Mouse (Mus musculus): ENCODE results near the gene Gm10203. TPM values are rescaled to one million over a fixed set of nuclear protein-coding genes. Genes with fewer than 3 reads are reported as not detected.

Gm10203 gene
- polyA plus RNA-seq, 1 experiment from 2014 or later = not detected

GRCm38 (mm10) chr6:149131111-149131510 lies 1.1 kb downstream of the Gm10203 start:
- H3K27ac ChIP-seq (ENCODE audit: low read length) = no peak overlapping the region
- no peak overlapping the region for H3K9ac ChIP-seq (replicated peaks; ENCODE audit: low read length)
- H3K4me2 ChIP-seq (replicated peaks; ENCODE audit: low read depth, low read length) = no peak overlapping the region
- no peak overlapping the region for H3K4me3 ChIP-seq (ENCODE audit: low read length)
- no peaks in the 10 kb centered on the region for H3K36me3 ChIP-seq (ENCODE audit: insufficient read depth, low read length)
- 27% methylated on average over 3 of the region's 3 CpGs for WGBS
- H3K4me1 ChIP-seq (ENCODE audit: insufficient read depth, low read length) = peaks cover 24% of the 10 kb centered on the region
- no peak for ATAC-seq (ENCODE audit: low FRiP score, low TSS enrichment)
- H3K9me3 ChIP-seq (ENCODE audit: low read length) = no peaks in the 10 kb centered on the region
- H3K27me3 ChIP-seq (ENCODE audit: insufficient read depth, low read length) = no peaks in the 10 kb centered on the region

- no peak overlapping the region for H3K9ac ChIP-seq (replicated peaks; ENCODE audit: low read length)
- no peak overlapping the region for H3K4me3 ChIP-seq (ENCODE audit: low read length)
- H3K9me3 ChIP-seq (ENCODE audit: low read length) = no peaks in the 10 kb centered on the region
- no peaks in the 10 kb centered on the region for H3K27me3 ChIP-seq (ENCODE audit: insufficient read depth, low read length)
- 31% methylated on average over 5 of the region's 5 CpGs for WGBS
- no peak overlapping the region for H3K4me2 ChIP-seq (replicated peaks; ENCODE audit: low read depth, low read length)
- H3K27ac ChIP-seq (ENCODE audit: low read length) = no peak overlapping the region
- ATAC-seq (ENCODE audit: low FRiP score, low TSS enrichment) = peak; percentile 80; the same call in 1 of the 2 replicates
- peaks cover 24% of the 10 kb centered on the region for H3K4me1 ChIP-seq (ENCODE audit: insufficient read depth, low read length)
- H3K36me3 ChIP-seq (ENCODE audit: insufficient read depth, low read length) = no peaks in the 10 kb centered on the region
These were observed 2.5 kb downstream of the Gm10203 start for GRCm38 (mm10) chr6:149132311-149133077.

GRCm38 (mm10) chr6:149134391-149135150 lies 4.6 kb downstream of the Gm10203 start:
- H3K9ac ChIP-seq (replicated peaks; ENCODE audit: low read length) = 0 out of 2 replicates have a peak overlapping the region, but pooled peaks have one; percentile 17
- H3K4me1 ChIP-seq (ENCODE audit: insufficient read depth, low read length) = peaks cover 24% of the 10 kb centered on the region
- ATAC-seq (ENCODE audit: low FRiP score, low TSS enrichment) = no peak
- no peaks in the 10 kb centered on the region for H3K27me3 ChIP-seq (ENCODE audit: insufficient read depth, low read length)
- no peaks in the 10 kb centered on the region for H3K9me3 ChIP-seq (ENCODE audit: low read length)
- no peak overlapping the region for H3K4me2 ChIP-seq (replicated peaks; ENCODE audit: low read depth, low read length)
- no peaks in the 10 kb centered on the region for H3K36me3 ChIP-seq (ENCODE audit: insufficient read depth, low read length)
- peak overlapping the region; percentile 63 for H3K27ac ChIP-seq (ENCODE audit: low read length)
- H3K4me3 ChIP-seq (ENCODE audit: low read length) = no peak overlapping the region
- 9% methylated on average over 5 of the region's 5 CpGs for WGBS

- Histone ChIP-seq H3K4me1 (ENCODE audit: insufficient read depth, low read length) (peaks cover 24% of the 10 kb centered on the region), H3K4me3 (ENCODE audit: low read length) (no peak overlapping the region)
- 77% methylated on average over 6 of the region's 6 CpGs for WGBS
These were observed 5.7 kb downstream of the Gm10203 start for GRCm38 (mm10) chr6:149135631-149136030.

GRCm38 (mm10) chr6:149137936-149138335 lies 8.0 kb downstream of the Gm10203 start:
- H3K9me3 ChIP-seq (ENCODE audit: low read length) = no peaks in the 10 kb centered on the region
- 48% methylated on average over 2 of the region's 2 CpGs for WGBS
- no peak for ATAC-seq (ENCODE audit: low FRiP score, low TSS enrichment)
- no peak overlapping the region for H3K27ac ChIP-seq (ENCODE audit: low read length)
- no peaks in the 10 kb centered on the region for H3K27me3 ChIP-seq (ENCODE audit: insufficient read depth, low read length)
- peaks cover 32% of the 10 kb centered on the region for H3K4me1 ChIP-seq (ENCODE audit: insufficient read depth, low read length)
- H3K9ac ChIP-seq (replicated peaks; ENCODE audit: low read length) = no peak overlapping the region
- 0 out of 2 replicates have a peak, but pooled peaks cover 1% of the 10 kb centered on the region for H3K36me3 ChIP-seq (ENCODE audit: insufficient read depth, low read length)
- H3K4me3 ChIP-seq (ENCODE audit: low read length) = no peak overlapping the region
- H3K4me2 ChIP-seq (replicated peaks; ENCODE audit: low read depth, low read length) = no peak overlapping the region

More at GRCm38 (mm10) chr6:149135631-149136030, 5.7 kb downstream of the Gm10203 start:
- Histone ChIP-seq H3K27me3 (ENCODE audit: insufficient read depth, low read length) (no peaks in the 10 kb centered on the region), H3K27ac (ENCODE audit: low read length) (no peak overlapping the region), H3K36me3 (ENCODE audit: insufficient read depth, low read length) (no peaks in the 10 kb centered on the region), H3K4me2 (replicated peaks; ENCODE audit: low read depth, low read length) (no peak overlapping the region), H3K9ac (replicated peaks; ENCODE audit: low read length) (no peak overlapping the region), H3K9me3 (ENCODE audit: low read length) (no peaks in the 10 kb centered on the region)
- no peak for ATAC-seq (ENCODE audit: low FRiP score, low TSS enrichment)

GRCm38 (mm10) chr6:149139011-149139410 lies 9.0 kb downstream of the Gm10203 start:
- Histone ChIP-seq H3K27me3 (ENCODE audit: insufficient read depth, low read length) (no peaks in the 10 kb centered on the region), H3K9ac (replicated peaks; ENCODE audit: low read length) (no peak overlapping the region), H3K36me3 (ENCODE audit: insufficient read depth, low read length) (0 out of 2 replicates have a peak, but pooled peaks cover 4% of the 10 kb centered on the region), H3K4me3 (ENCODE audit: low read length) (no peak overlapping the region), H3K27ac (ENCODE audit: low read length) (no peak overlapping the region), H3K9me3 (ENCODE audit: low read length) (no peaks in the 10 kb centered on the region), H3K4me1 (ENCODE audit: insufficient read depth, low read length) (peaks cover 27% of the 10 kb centered on the region), H3K4me2 (replicated peaks; ENCODE audit: low read depth, low read length) (no peak overlapping the region)
- no peak for ATAC-seq (ENCODE audit: low FRiP score, low TSS enrichment)
- 93% methylated on average over 3 of the region's 3 CpGs for WGBS

- Histone ChIP-seq H3K4me2 (replicated peaks; ENCODE audit: low read depth, low read length) (no peak within 1 kb of the TSS), H3K4me3 (ENCODE audit: low read length) (no peak within 1 kb of the TSS), H3K9me3 (ENCODE audit: low read length) (no peaks in the 10 kb centered on the region), H3K36me3 (ENCODE audit: insufficient read depth, low read length) (peaks cover 7% of the 10 kb centered on the region; the same call in 1 of the 2 replicates), H3K4me1 (ENCODE audit: insufficient read depth, low read length) (peaks cover 22% of the 10 kb centered on the region), H3K27me3 (ENCODE audit: insufficient read depth, low read length) (no peaks in the 10 kb centered on the region), H3K27ac (ENCODE audit: low read length) (no peak within 1 kb of the TSS), H3K9ac (replicated peaks; ENCODE audit: low read length) (no peak within 1 kb of the TSS)
- 80% methylated on average over 1 of the region's 1 CpGs for WGBS
- ATAC-seq (ENCODE audit: low FRiP score, low TSS enrichment) = no peak
These were observed 9.5 kb downstream of the Gm10203 start, which contains the start of gene Etfbkmt for GRCm38 (mm10) chr6:149139471-149139870. TSS of gene Etfbkmt (plus strand) at chr6:149139849.

GRCm38 (mm10) chr6:149141393-149142173 lies 11.6 kb downstream of the Gm10203 start:
- peak overlapping the region; percentile 76 for H3K9ac ChIP-seq (replicated peaks; ENCODE audit: low read length)
- H3K4me1 ChIP-seq (ENCODE audit: insufficient read depth, low read length) = peaks cover 9% of the 10 kb centered on the region
- no peaks in the 10 kb centered on the region for H3K27me3 ChIP-seq (ENCODE audit: insufficient read depth, low read length)
- H3K27ac ChIP-seq (ENCODE audit: low read length) = peak overlapping the region; percentile 68
- peak; percentile 97 for ATAC-seq (ENCODE audit: low FRiP score, low TSS enrichment)
- H3K36me3 ChIP-seq (ENCODE audit: insufficient read depth, low read length) = peaks cover 19% of the 10 kb centered on the region
- peak overlapping the region; percentile 63 for H3K4me3 ChIP-seq (ENCODE audit: low read length)
- WGBS = 3% methylated on average over 36 of the region's 36 CpGs
- H3K9me3 ChIP-seq (ENCODE audit: low read length) = no peaks in the 10 kb centered on the region
- peak overlapping the region; percentile 72 for H3K4me2 ChIP-seq (replicated peaks; ENCODE audit: low read depth, low read length)

GRCm38 (mm10) chr6:149145143-149145542 lies 15.2 kb downstream of the Gm10203 start:
- H3K4me2 ChIP-seq (replicated peaks; ENCODE audit: low read depth, low read length) = no peak overlapping the region
- peaks cover 9% of the 10 kb centered on the region for H3K4me1 ChIP-seq (ENCODE audit: insufficient read depth, low read length)
- H3K9ac ChIP-seq (replicated peaks; ENCODE audit: low read length) = no peak overlapping the region
- H3K9me3 ChIP-seq (ENCODE audit: low read length) = no peaks in the 10 kb centered on the region
- no peak overlapping the region for H3K4me3 ChIP-seq (ENCODE audit: low read length)
- no peaks in the 10 kb centered on the region for H3K27me3 ChIP-seq (ENCODE audit: insufficient read depth, low read length)
- H3K27ac ChIP-seq (ENCODE audit: low read length) = no peak overlapping the region
- H3K36me3 ChIP-seq (ENCODE audit: insufficient read depth, low read length) = peaks cover 24% of the 10 kb centered on the region
- no peak for ATAC-seq (ENCODE audit: low FRiP score, low TSS enrichment)
- 92% methylated on average over 1 of the region's 1 CpGs for WGBS

Data from kidney, embryonic 16.5 days (tissue).